16 mouse cellular contexts compared by ENCODE assay signal in genomic region chr3:86809646-86810045, GRCm38 (mm10).
DNase-seq lines count a peak whose midpoint lies in the region; ATAC-seq and TF ChIP-seq lines count a peak whose summit lies in the region.
"Had no signal": no experiment of that assay in that cellular context is flagged by ENCODE, and none has a peak within 500 bp of the region (broad histone marks: within the 10 kb centered on the region; RNA-seq: fewer than 3 reads in every experiment).

No protein-coding gene starts in this region.

- no peaks in the 10 kb centered on the region for H3K9me3 ChIP-seq in embryonic facial prominence, embryonic 13.5 days
- H3K9me3 ChIP-seq: forebrain, embryonic 10.5 days had no signal

- 0 out of 2 replicates have a peak overlapping the region, but pooled peaks have one; percentile 11 for H3K27ac ChIP-seq in cerebellum, adult 2 months (ENCODE audit: insufficient read depth, low read length)
- peak overlapping the region; percentile 71 for H3K27ac ChIP-seq in layer of hippocampus, adult 2 months
- 0 out of 2 replicates have a peak overlapping the region, but pooled peaks have one; percentile 33 for H3K27ac ChIP-seq in embryonic facial prominence, embryonic 13.5 days
- peak overlapping the region; percentile 42; the same call in 1 of the 2 replicates for H3K27ac ChIP-seq in olfactory bulb, adult 2 months (ENCODE audit: insufficient read depth, low read depth, low read length)
- H3K27ac ChIP-seq: forebrain, embryonic 10.5 days had no signal

- WGBS in cerebellum, adult 2 months = 34% methylated on average over 2 of the region's 2 CpGs
- 30% methylated on average over 2 of the region's 2 CpGs for WGBS in embryonic facial prominence, embryonic 13.5 days
- 29% methylated on average over 2 of the region's 2 CpGs for WGBS in olfactory bulb, adult 2 months

- H3K4me2 ChIP-seq in embryonic facial prominence, embryonic 13.5 days = no peak overlapping the region
- H3K4me2 ChIP-seq: liver, embryonic 11.5 days had no signal

- H3K4me1 ChIP-seq in cerebellum, adult 2 months (ENCODE audit: control insufficient read depth, insufficient read depth, low read length) = peaks cover 9% of the 10 kb centered on the region
- H3K4me1 ChIP-seq in embryonic facial prominence, embryonic 13.5 days = peaks cover 13% of the 10 kb centered on the region
- H3K4me1 ChIP-seq in olfactory bulb, adult 2 months (ENCODE audit: control insufficient read depth, insufficient read depth, low read length) = peaks cover 19% of the 10 kb centered on the region
- H3K4me1 ChIP-seq: forebrain, embryonic 10.5 days had no signal

- H3K36me3 ChIP-seq in embryonic facial prominence, embryonic 13.5 days = 0 out of 2 replicates have a peak, but pooled peaks cover 7% of the 10 kb centered on the region

- TF ChIP-seq POLR2A in cerebellum, adult 2 months (IDR thresholded peaks at IDR 0.05; ENCODE audit: borderline replicate concordance, insufficient read depth, low read length) = no peak
- TF ChIP-seq POLR2A in olfactory bulb, adult 2 months (IDR thresholded peaks at IDR 0.05; ENCODE audit: insufficient read depth, low read depth, low read length) = no peak

- no peak for DNase-seq in cerebellum, adult 2 months
- no peak for DNase-seq in cerebellum, postnatal 14 days
- DNase-seq in layer of hippocampus, adult 2 months (ENCODE audit: low spot score in 2 of 2) = no peak
- no peak for DNase-seq in layer of hippocampus, adult 18-20 months (ENCODE audit: low spot score in 2 of 2)
- no peak for DNase-seq in embryo, embryonic 11 days
- DNase-seq in left cerebral cortex, adult 9 months (ENCODE audit: low spot score in 2 of 2) = no peak
- DNase-seq: cerebellum, adult 8-10 months; heart, postnatal 10 days; kidney, adult 2 months; lung, postnatal 36 days; thymus, postnatal 25 days had no signal

- H3K27me3 ChIP-seq in cerebellum, adult 2 months (ENCODE audit: control insufficient read depth, insufficient read depth, low read length) = no peaks in the 10 kb centered on the region
- H3K27me3 ChIP-seq in embryonic facial prominence, embryonic 13.5 days = no peaks in the 10 kb centered on the region
- H3K27me3 ChIP-seq: Patski had no signal

- TF ChIP-seq CTCF in cerebellum, adult 2 months (IDR thresholded peaks at IDR 0.05; ENCODE audit: borderline replicate concordance, insufficient read depth, low read depth, low read length) = no peak
- TF ChIP-seq CTCF in layer of hippocampus, adult 2 months (conservative IDR thresholded peaks at IDR 0.05) = no peak
- no peak for TF ChIP-seq CTCF in olfactory bulb, adult 2 months (IDR thresholded peaks at IDR 0.05; ENCODE audit: insufficient read depth, low read depth, low read length)

- H3K4me3 ChIP-seq in cerebellum, adult 2 months (replicated peaks; ENCODE audit: insufficient read depth, low read depth, low read length) = no peak overlapping the region
- H3K4me3 ChIP-seq in layer of hippocampus, adult 2 months = no peak overlapping the region
- no peak overlapping the region for H3K4me3 ChIP-seq in embryonic facial prominence, embryonic 13.5 days
- H3K4me3 ChIP-seq in olfactory bulb, adult 2 months (ENCODE audit: insufficient read depth, low read depth, low read length) = no peak overlapping the region
- H3K4me3 ChIP-seq: forebrain, embryonic 10.5 days had no signal

- H3K9ac ChIP-seq in embryonic facial prominence, embryonic 13.5 days = no peak overlapping the region

- ATAC-seq in embryonic facial prominence, embryonic 13.5 days (ENCODE audit: insufficient number of reproducible peaks, insufficient read depth, low FRiP score, low TSS enrichment, low read depth) = no peak
- ATAC-seq: Patski had no signal

Comparison
In these comparisons a context has a peak if more than half of its experiments do, and no peak if none do; other contexts are left out.
1. H3K27ac ChIP-seq: peak in every context shown above with its lines; median percentile 71 in layer of hippocampus, adult 2 months; 42 in olfactory bulb, adult 2 months; 33 in embryonic facial prominence, embryonic 13.5 days; 11 in cerebellum, adult 2 months.